ENCODE assay signal across 9 mouse cellular contexts in genomic region chr11:97450305-97450922, GRCm38 (mm10). TPM values are rescaled to one million over a fixed set of nuclear protein-coding genes. Genes with fewer than 3 reads are reported as not detected.
DNase-seq lines count a peak whose midpoint lies in the region; ATAC-seq and TF ChIP-seq lines count a peak whose summit lies in the region.
"Had no signal": no experiment of that assay in that cellular context is flagged by ENCODE, and none has a peak within 500 bp of the region (broad histone marks: within the 10 kb centered on the region; RNA-seq: fewer than 3 reads in every experiment).

No protein-coding gene starts in this region.

- TF ChIP-seq CTCF in olfactory bulb, adult 2 months (IDR thresholded peaks at IDR 0.05; ENCODE audit: insufficient read depth, low read depth, low read length), result no peak

- WGBS in heart, embryonic 13.5 days, result 34% methylated on average over 10 of the region's 10 CpGs
- 71% methylated on average over 10 of the region's 10 CpGs for WGBS in liver, embryonic 13.5 days (ENCODE audit: insufficient replicate concordance)
- 11% methylated on average over 10 of the region's 10 CpGs for WGBS in olfactory bulb, adult 2 months

- no peak for TF ChIP-seq POLR2A in olfactory bulb, adult 2 months (IDR thresholded peaks at IDR 0.05; ENCODE audit: insufficient read depth, low read depth, low read length)

- peak overlapping the region; percentile 59 for H3K4me3 ChIP-seq in erythroblast, embryonic 14.5 days (replicated peaks)
- peak overlapping the region; percentile 45 for H3K4me3 ChIP-seq in heart, embryonic 13.5 days
- peak overlapping the region; percentile 32 for H3K4me3 ChIP-seq in liver, embryonic 13.5 days (replicated peaks)
- peak overlapping the region; percentile 93 for H3K4me3 ChIP-seq in olfactory bulb, adult 2 months (ENCODE audit: insufficient read depth, low read depth, low read length)

- no peak for ATAC-seq in erythroblast, adult 5-6 weeks (replicated peaks; ENCODE audit: low FRiP score, poor library complexity, severe bottlenecking)
- peak; percentile 28; the same call in 1 of the 2 replicates for ATAC-seq in heart, embryonic 13.5 days (ENCODE audit: extremely low read depth, insufficient number of reproducible peaks, low FRiP score, low TSS enrichment)
- no peak for ATAC-seq in liver, embryonic 13.5 days (ENCODE audit: low read depth)
- ATAC-seq in erythroid progenitor cell, adult 5-6 weeks (replicated peaks; ENCODE audit: low FRiP score, poor library complexity, severe bottlenecking), result no peak

- DNase-seq in A20 (ENCODE audit: low read depth, low spot score), result peak; percentile 19
- peak; percentile 56 to 57 for DNase-seq in cerebellum, postnatal 14 days
- no peak for DNase-seq in liver, embryonic 13.5 days

- peak overlapping the region; percentile 86 for H3K27ac ChIP-seq in heart, embryonic 13.5 days (replicated peaks)
- H3K27ac ChIP-seq in liver, embryonic 13.5 days, result peak overlapping the region; percentile 81
- H3K27ac ChIP-seq in olfactory bulb, adult 2 months (ENCODE audit: insufficient read depth, low read depth, low read length), result peak overlapping the region; percentile 86

- H3K9ac ChIP-seq in heart, embryonic 13.5 days, result peak overlapping the region; percentile 76
- H3K9ac ChIP-seq in liver, embryonic 13.5 days, result peak overlapping the region; percentile 45

- H3K9me3 ChIP-seq in erythroblast, embryonic 14.5 days (ENCODE audit: control insufficient read depth, low read length), result no peaks in the 10 kb centered on the region
- no peaks in the 10 kb centered on the region for H3K9me3 ChIP-seq in heart, embryonic 13.5 days
- no peaks in the 10 kb centered on the region for H3K9me3 ChIP-seq in liver, embryonic 13.5 days (replicated peaks)

- peak overlapping the region; percentile 86 for H3K4me2 ChIP-seq in heart, embryonic 13.5 days
- H3K4me2 ChIP-seq in liver, embryonic 13.5 days, result peak overlapping the region; percentile 50

- peaks cover 100% of the 10 kb centered on the region for H3K36me3 ChIP-seq in erythroblast, embryonic 14.5 days (ENCODE audit: control insufficient read depth)
- peaks cover 96% of the 10 kb centered on the region for H3K36me3 ChIP-seq in heart, embryonic 13.5 days
- H3K36me3 ChIP-seq in liver, embryonic 13.5 days, result peaks cover 98% of the 10 kb centered on the region

- H3K27me3 ChIP-seq in erythroblast, embryonic 14.5 days (ENCODE audit: control insufficient read depth), result no peaks in the 10 kb centered on the region
- H3K27me3 ChIP-seq in heart, embryonic 13.5 days (replicated peaks), result no peaks in the 10 kb centered on the region
- H3K27me3 ChIP-seq in liver, embryonic 13.5 days, result no peaks in the 10 kb centered on the region

- H3K4me1 ChIP-seq in erythroblast, embryonic 14.5 days (ENCODE audit: control insufficient read depth), result peaks cover 88% of the 10 kb centered on the region
- peaks cover 61% of the 10 kb centered on the region for H3K4me1 ChIP-seq in heart, embryonic 13.5 days
- H3K4me1 ChIP-seq in liver, embryonic 13.5 days (replicated peaks), result peaks cover 72% of the 10 kb centered on the region
- H3K4me1 ChIP-seq in olfactory bulb, adult 2 months (ENCODE audit: control insufficient read depth, insufficient read depth, low read length), result peaks cover 52% of the 10 kb centered on the region

RNA-seq across cellular contexts. Expression of gene Arhgap23, which starts 35.1 kb away (rescaled TPM):
- 28.7 and 30.6 TPM in 2 replicates for polyA plus RNA-seq in erythroblast, embryonic 14.5 days (2012)
- 21.3 and 21.9 TPM in 2 replicates for total RNA-seq in erythroblast, adult 5-6 weeks (2015; ENCODE audit: low replicate concordance)
- 25.6 and 30.2 TPM in 2 replicates for total RNA-seq in erythroblast, adult 5-6 weeks (2017; ENCODE audit: low replicate concordance)
- polyA plus RNA-seq in heart, embryonic 13.5 days (2015; fragmentation: Nextera tagmentation; extraction: Ambion mirVana), result 6.6 and 6.9 TPM in 2 replicates
- polyA plus RNA-seq in liver, embryonic 13.5 days (2015; fragmentation: Nextera tagmentation; extraction: Ambion mirVana), result 6.2 and 6.8 TPM in 2 replicates
- polyA plus RNA-seq in olfactory bulb, adult 2 months (2012; ENCODE audit: insufficient read depth, insufficient read length, low replicate concordance, missing spikeins), result not detected in 2 replicates
- 76.8 and 82.6 TPM in 2 replicates for total RNA-seq in erythroid progenitor cell, adult 5-6 weeks (2015; ENCODE audit: low replicate concordance)
- total RNA-seq in erythroid progenitor cell, adult 5-6 weeks (2017; ENCODE audit: low replicate concordance), result 65.7 and 71.1 TPM in 2 replicates

RNA-seq across cellular contexts. Expression of gene 4933428G20Rik, which starts 49.7 kb away (rescaled TPM):
- not detected in 2 replicates for polyA plus RNA-seq in erythroblast, embryonic 14.5 days (2012)
- not detected in 2 replicates for total RNA-seq in erythroblast, adult 5-6 weeks (2015; ENCODE audit: low replicate concordance)
- not detected in 2 replicates for total RNA-seq in erythroblast, adult 5-6 weeks (2017; ENCODE audit: low replicate concordance)
- polyA plus RNA-seq in heart, embryonic 13.5 days (2015; fragmentation: Nextera tagmentation; extraction: Ambion mirVana), result 0.84 and 1.5 TPM in 2 replicates
- 0.75 and 0.81 TPM in 2 replicates for polyA plus RNA-seq in liver, embryonic 13.5 days (2015; fragmentation: Nextera tagmentation; extraction: Ambion mirVana)
- not detected in 2 replicates for polyA plus RNA-seq in olfactory bulb, adult 2 months (2012; ENCODE audit: insufficient read depth, insufficient read length, low replicate concordance, missing spikeins)
- total RNA-seq in erythroid progenitor cell, adult 5-6 weeks (2015; ENCODE audit: low replicate concordance), result not detected in 2 replicates
- not detected in 2 replicates for total RNA-seq in erythroid progenitor cell, adult 5-6 weeks (2017; ENCODE audit: low replicate concordance)
- total RNA-seq: heart, postnatal 14 days had no signal

Comparison
In these comparisons a context has a peak if more than half of its experiments do, and no peak if none do; other contexts are left out.
1. H3K4me3 ChIP-seq: peak in every context shown above with its lines; median percentile 93 in olfactory bulb, adult 2 months; 59 in erythroblast, embryonic 14.5 days; 45 in heart, embryonic 13.5 days; 32 in liver, embryonic 13.5 days.